Mouse (Mus musculus): Measurements from ENCODE around the gene Wdfy2. TPM values are rescaled to one million over a fixed set of nuclear protein-coding genes. Genes with fewer than 3 reads are reported as not detected.

Gene Wdfy2
- polyA plus RNA-seq, 1 experiment: 12.4 TPM

GRCm38 (mm10) chr14:63002588-63002987 lies 165.1 kb downstream of the Wdfy2 start:
- DNase-seq (ENCODE audit: extremely low spot score in 1 of 2, low spot score in 1 of 2): no peak

Other genes with a start within 250 kb of the Wdfy2 start
- gene Serpine3, start 174.0 kb upstream of the Wdfy2 start, polyA plus RNA-seq (2012; rRNA removed): 0.27 and 0.48 TPM in 2 replicates
- gene Ints6, start 76.5 kb upstream of the Wdfy2 start, polyA plus RNA-seq (2012; rRNA removed): 15.4 and 24.3 TPM in 2 replicates
- not detected in 2 replicates for gene Defb48, start 146.8 kb downstream of the Wdfy2 start, polyA plus RNA-seq (2012; rRNA removed)
- gene Defb47, start 160.4 kb downstream of the Wdfy2 start, polyA plus RNA-seq (2012; rRNA removed): 0.76 TPM in 1 of 2 replicates, not detected in the other
- gene Defb43, start 174.1 kb downstream of the Wdfy2 start, polyA plus RNA-seq (2012; rRNA removed): not detected in 2 replicates
- gene Defb42, start 209.3 kb downstream of the Wdfy2 start, polyA plus RNA-seq (2012; rRNA removed): 0.36 and 0.44 TPM in 2 replicates
- gene Defb30, start 212.3 kb downstream of the Wdfy2 start, polyA plus RNA-seq (2012; rRNA removed): not detected in 2 replicates

Data from frontal cortex, adult 2 months (tissue).